Mouse (Mus musculus) mesoderm, embryonic 11.5 days (tissue): ENCODE measurements around the gene Copg2.
"Not testable (repeated sequence)": the region's sequence is repeated elsewhere in the genome, so short reads cannot be mapped to it uniquely, and the experiment has no call there.

Experiments
- DNase-seq: peaks from one replicate; pipeline ENCODE4 v3.0.0-alpha.2; 2012; ENCODE audit warnings: low read depth, low spot score

Copg2 gene

DNA sequence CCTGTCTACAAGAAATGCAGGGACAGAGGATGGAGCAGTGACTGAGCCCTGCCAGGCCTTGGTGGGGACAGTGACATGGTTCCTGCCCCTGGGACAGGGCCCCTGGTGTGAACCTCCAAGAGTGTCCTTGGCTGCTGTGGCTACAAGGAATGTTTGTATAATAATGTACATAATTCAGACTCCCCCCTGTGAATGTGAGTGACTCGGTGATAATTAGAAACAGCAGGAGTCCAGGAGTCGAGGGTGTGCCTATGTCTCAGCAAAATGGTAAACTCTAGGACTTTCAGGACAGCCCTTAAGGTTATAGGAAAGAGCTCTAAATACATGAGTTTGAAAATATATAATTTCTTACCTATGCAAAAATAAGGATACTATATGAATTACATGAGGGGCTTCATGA, 64.4 kb downstream of the Copg2 start:
- peak; percentile 4 for DNase-seq

DNA sequence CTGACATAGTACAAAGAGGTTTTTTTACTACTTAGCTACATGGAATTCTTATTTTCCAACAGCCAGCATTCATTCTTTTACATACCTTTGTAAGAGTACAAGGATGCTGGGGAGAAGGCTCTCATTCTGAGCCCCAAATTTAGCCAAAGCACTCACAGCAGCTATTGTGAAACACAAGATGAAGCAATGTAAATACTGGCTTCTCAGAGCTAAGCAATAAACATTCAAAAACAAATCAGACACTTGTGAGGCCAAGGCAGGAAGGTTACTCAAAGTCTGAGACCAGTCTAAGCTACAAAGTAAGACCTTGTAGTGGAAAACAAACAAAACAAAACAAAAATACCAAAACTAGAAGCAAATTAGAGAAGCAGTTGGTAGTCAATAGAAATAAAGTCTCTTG, 83.0 kb downstream of the Copg2 start:
- DNase-seq = no peak

DNA sequence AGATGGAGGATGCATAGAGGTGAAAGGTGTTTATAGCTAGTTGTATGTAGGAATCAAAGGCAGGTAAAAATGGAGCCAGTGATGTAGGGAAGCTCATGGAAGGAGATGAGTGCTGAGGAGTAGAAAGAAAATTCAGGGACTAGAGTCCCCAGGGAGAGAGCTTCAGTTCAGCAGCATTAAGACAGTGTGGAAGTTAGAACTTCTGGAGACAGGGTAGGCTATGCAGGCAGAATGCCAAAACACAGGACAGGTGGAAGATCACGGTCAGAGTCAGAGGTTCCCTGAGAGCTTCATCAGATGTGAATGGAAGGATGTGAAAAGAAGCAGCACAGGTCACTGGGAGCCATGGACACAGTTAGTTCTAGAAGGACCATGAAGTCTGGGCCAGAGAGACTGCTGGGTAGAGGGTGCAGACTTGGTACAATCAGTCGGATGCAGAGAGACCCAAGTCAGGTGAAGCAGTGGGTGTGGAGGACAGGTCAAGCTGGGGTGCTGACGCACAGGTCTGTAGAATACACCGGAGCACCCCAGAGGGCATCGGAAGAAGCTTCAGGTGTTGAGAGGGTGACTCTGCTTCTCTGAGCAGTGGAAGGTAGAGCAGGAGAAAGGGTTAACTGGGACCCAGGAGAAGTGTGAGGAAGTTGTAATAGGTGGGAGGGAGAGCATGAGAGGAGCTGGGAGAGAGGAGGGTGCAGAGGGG, 91.4 kb downstream of the Copg2 start:
- no peak for DNase-seq

DNA sequence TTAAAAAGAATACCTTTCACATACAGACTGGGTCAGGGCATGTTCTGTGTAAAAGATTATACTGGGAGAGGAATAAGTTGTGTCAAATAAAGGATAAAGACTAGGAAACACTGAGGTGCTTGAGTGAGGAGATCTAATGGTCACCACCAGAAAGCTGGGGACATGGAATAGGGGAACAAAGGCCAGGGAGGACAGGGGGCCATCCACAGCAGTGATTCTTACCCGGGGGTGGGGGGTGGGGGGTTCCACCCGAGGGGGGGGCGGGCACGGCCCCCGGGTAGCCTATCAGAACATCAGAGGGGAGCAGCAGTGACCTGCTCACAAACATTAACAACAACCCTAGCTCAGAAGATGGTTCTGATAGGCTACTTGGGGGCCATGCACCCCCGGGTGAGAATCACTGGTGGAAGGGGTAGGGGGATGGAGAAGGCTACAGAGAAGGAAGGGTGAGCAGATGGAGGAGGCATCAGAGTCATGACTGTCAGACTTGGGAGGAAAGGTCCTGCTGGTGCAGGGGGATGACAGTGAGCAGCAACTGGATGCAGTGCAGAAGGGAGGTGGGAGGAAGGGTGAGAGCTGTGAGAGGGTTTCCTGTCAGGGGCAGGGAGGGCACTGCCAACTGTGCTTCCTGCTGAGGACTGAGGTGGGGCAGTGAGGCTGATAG, 92.1 kb downstream of the Copg2 start:
- peak; percentile 19 for DNase-seq

DNA sequence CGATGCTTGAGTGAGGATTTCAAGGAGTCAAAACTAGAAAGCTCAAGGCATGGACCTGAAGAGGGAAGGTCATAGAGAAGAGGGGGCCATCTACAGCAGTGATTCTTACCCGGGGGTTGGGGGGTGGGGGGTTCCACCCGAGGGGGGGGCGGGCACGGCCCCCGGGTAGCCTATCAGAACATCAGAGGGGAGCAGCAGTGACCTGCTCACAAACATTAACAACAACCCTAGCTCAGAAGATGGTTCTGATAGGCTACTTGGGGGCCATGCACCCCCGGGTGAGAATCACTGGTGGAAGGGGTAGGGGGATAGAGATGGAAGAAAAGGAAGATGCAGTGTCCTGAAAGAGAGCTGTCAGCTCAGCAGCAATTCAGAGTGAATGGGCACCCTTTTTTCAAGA, 93.7 kb downstream of the Copg2 start:
- not testable (repeated sequence) for DNase-seq

DNA sequence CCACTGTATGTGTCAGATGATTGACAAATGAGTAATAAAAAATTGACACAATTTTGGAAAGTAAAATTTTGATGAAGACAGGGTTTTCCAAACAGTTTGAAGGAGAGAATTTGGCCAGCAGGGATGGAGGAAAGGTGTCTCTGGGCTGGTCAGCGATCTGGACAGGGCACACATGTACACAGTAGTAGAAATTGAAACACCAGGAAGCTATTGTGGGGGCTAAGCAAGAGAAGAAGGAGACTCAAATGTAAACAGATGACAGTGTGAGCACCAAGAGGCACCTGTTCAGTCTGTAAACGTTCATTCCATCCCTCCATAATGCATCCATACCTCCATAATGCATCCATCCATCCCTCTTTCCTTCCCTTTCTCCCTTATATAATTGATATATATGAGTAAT, 145.4 kb downstream of the Copg2 start:
- no peak for DNase-seq

DNA sequence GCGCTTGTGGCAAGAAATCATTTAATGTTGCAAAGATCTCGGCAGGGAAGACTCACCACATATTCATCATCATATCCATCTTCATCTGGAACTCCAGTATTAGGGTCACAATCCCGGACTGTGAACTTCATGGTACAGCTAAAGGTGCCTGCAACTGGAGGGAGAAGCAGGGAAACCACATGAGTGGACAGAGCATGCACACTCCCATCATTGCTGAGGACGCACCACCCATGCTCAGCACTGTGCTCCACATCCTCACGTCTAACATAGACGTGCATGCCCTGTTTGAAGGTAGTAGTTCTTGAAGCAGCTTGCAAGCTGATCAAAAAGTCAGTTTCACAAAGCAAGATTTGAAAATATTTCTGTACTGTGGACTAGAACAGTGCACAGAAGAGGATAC, 146.1 kb downstream of the Copg2 start:
- no peak for DNase-seq

DNA sequence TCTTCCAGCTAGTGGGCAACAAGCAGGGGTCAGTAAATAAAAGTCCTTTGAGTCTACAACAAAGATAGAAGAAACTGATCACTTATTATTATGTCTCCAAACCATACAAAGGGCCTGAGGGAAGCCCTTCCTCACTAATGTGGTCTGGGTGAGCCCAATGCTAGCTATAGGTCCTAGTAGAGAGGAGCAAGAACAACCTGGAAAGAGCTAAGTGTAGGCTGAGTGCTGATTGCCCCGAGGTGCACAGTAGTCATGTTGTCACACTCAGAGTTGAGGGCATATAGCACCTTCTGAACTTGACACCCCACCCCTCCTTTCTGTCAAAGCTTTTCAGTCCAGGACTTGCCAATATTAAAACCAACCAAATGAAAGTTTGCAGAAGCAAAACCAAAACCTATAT, 146.7 kb downstream of the Copg2 start:
- DNase-seq = no peak

DNA sequence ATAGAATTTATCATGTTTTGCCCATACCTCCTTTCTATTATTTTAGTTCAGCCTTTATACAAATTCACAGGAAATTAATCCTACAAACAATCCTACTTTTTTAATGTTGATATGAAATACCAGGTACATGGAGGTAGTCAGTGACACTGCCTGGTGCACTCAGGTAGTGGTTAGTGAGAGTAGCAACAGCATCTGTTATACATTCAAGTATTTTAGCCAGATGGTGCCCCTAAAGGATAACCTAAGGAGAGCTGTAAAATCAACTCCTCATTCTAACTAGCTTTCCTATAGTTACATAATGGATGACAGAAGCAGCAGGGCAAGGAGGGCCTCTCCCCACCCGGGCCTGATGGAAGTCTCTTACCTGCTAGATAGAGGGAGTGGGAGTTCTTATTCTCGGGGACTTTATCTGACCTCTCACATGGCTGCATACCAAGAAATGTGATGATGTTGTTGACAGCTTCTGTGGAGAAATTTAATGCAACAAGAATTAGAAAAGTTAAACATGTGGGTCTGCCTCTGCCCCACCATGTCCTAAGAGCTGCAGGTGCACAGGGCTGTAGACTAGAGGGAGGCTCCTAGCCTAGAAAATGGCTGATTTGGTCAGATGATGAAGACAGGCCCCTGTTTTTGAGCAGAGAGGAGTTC, 147.4 kb downstream of the Copg2 start:
- no peak for DNase-seq

DNA sequence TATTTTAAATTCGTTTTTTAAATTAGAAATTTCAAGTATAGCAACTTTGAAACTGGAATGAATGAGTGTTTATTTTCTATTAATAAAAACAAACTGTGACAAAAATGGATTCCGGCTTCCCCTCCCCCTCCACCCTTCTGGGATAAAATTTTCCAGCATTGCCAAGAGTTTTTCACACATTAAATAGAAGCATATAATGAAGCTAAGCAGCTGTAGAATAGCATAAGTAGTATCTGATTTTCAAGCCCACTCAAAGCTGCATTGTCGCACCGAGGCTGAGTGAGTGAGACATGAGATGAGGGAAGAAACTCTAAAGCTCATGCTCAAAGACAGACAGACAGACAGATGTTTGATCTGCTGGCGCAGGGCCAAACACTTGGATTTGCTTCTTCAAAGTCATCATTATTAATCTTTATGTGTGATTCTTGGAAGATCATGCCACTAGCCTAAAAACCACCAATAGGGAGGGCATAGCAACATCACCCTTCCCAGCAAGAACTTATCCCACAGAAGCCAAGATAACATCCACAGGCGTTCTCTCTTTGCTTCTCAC, 148.2 kb downstream of the Copg2 start:
- DNase-seq = no peak

DNA sequence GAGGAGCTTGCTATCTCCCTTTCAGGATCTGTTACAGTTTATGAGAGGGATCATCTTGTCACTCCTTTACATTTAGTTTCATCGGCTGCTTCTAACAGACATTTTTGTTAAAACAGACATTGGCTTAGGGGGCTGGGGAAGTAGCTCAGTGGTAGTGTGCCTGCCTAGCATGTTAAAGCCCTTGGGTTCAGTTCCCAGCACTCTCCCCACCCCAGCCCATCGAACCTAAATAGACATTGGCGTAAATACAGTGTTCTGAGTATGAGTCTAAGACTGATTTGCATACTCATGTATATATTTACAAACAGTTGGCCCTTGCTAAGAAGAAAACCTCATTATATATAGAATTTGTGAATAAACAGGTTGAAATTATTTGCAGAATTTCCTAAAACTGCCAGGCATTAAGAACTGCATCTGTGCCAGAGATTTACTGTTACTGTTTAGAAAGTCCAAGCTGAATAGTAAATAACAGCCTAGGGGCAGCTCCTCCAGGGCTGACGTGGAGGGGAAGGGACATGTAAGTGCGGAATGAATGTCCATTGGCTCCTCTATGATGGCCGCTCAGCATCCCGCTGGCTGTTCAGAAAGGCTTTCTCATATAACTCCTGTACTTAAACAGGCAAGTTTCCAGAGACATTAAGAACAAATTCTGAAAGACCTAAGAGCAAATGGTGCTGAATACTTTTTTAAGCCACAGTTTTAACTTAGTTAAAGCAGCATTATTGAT, 148.8 kb downstream of the Copg2 start:
- DNase-seq = no peak

DNA sequence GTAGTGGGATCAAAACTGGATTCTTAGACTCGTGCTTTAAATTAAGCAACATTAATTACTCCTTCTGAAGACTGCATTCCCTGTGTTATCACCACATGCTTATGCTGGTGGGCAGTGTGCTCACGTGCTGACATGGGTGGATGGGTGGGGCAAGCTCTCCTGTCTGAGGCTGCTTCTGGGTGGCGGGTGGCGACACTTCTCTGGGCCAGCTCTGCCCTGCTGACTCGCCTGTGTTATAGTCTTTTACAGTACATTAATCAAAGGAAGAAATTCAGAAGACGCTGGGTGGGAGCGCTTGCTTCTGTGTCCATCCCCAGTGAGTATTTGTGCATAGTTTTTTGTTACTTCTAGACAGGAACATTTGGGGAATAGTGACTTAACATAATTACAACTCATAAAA, 151.0 kb downstream of the Copg2 start:
- no peak for DNase-seq

DNA sequence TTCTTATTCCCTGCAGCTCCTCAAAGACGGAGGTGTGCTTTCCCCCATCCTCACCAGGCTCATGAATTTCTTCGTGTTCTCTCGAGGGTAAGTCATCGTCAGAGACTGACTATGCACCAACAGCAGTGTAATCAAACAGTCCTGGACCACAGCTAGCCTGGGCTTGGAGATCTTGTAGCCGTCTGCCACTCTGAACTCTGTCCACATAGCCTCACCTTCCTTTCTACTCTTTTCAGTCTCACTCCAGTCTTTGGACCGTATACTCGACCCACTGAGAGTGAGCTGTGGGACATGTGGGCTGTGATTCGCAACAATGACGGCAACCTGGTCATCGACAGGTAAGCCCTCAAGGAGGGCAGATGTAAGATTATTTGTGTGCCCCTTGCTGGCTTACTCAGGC, 151.7 kb downstream of the Copg2 start:
- DNase-seq = no peak

DNA sequence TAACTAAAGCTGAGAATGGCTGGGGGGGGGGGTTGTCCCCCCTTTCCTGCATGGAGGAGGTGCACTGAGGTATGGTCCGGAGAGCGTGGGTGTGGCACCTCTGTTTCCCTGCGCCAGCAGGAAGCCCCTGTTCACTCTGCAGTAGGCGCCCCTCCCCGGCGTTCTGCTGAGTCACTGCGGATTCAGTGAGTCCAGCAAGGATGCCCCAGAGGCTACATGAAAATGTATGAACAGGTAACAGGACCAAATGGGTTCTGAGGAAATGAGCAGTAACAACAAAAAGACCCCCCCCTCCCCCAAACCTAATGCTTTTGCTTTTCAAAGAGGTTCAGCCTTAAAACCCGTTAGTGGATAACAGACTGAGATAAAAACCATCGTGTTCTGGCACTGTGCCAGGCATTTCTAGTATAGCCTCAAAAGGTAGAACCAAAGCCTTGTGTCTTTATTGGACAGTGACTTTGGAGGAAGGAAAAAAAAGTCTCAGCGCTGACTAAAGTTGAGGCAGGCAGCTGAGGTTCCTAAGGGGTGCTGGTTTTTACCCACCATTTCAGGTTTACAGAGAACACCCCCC, 157.3 kb downstream of the Copg2 start:
- no peak for DNase-seq

DNA sequence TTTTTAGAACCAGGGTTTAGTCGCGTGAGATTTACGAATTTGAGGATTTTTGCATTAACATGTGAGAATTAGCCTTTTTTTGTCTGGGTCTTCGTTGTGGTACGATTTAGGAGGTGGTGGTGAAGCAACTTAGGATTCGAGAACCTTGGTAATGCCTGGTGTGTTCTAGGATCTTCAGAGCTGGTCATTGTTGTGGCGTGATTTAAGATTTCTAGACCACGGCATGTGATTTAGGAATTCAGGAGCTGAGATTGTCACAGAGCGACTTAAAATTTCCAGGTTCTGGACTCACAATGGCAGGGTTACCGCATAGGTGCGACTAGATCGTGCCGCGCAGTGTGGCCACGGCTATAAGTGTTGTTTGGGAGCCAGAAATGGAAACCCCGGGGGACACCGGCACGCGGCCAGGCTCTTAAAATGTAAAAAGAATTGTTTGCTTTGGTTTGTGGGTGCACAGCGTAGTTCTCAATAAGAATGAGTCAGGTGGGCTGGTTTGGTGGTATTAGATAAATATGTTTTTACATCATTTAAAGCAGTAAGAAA, 158.1 kb downstream of the Copg2 start:
- no peak for DNase-seq

DNA sequence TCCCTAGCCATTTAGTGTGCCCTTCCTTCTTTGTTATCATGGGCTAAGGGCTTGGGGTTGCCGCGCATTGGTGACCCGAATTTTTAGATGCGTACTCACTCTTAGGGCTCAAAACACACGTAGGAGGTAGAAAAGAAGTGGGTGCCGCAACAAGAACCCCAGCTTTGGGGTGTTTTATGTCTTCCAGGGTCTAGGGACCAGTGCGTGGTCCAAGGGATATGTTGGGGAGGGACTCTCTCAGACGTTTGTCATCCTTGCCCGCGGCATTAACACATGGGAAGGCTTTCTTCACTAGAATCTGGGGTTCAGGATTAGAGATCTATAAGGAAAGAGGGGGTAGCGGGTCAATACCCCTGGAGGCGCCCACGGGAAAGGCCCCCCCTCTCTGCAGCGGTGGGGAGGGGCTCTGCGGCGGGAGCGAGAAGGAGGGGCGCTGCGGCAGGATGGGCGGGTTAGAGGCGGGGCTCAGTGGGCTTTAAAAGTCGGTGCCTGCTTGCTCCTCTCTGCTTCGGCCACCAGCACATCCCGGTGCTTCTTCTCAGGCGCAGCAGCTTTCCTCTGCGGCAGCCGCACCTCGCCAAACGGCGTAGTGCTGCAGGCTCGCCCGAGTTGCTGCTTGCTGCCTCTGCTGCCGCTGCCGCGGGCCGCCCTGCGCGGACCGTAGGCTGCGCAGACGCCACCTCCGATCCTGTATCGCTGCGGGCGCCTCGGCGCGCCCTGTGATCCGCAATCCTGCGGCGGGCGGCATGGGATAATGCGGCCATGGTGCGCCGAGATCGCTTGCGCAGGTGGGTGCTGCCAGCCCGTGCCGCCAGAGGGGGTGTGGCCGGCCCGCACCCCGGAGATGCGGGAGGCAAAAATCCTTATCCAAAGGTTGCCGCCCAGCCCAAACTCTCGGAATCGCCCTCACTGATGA, 158.8 kb downstream of the Copg2 start:
- DNase-seq = peak; percentile 82

DNA sequence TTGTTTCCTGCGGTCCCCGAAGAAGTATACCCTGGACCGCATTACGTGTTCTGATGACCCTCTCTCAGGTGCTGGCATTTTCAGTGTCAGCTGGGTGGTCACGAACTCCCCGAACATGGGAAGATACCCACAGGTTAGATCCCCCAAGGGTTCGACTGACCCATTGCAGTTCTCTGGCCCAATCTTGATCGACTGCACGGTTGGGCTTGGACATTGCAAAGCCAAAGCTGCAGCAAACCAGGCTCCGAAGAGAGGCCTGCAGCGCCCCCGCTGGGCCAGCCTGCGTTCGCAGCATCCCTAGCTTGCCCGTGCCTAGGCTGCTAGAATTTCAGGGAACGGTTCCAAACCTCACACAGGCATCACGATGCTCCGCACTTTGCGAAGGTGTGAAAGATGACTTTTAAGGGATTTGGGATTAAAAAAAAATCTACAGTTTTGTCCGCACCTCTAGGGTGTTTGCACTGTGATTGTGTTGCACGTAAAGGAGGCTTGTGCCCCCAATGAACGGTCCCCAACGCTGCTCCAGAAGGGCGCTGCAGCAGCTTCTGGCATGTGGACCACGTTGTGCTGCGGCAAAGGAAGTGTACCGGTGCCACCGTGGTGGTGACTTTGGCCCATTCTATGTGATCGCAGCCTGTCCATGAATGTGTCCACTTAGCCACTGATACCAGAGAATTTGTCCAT, 159.6 kb downstream of the Copg2 start:
- peak; percentile 87 for DNase-seq

DNA sequence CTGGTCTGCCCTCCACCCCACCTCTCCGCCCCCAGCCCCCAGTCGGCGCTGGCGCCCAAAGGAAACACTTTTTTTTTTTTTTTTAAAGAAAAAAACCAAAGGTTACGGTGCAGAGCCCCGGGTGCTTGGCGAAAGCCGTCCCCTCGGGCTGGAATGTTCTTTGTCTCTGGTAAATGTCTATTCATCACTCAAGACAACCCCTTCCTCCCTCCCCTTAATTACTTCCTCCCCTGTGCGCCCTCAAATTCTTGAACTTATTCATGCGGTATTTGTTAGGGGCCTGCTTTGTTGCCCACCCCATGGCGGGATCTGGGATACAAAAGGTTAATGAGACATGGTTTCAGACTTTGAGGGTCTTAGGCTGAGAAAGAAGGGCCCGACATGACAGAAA, 160.2 kb downstream of the Copg2 start:
- DNase-seq = peak; percentile 83

DNA sequence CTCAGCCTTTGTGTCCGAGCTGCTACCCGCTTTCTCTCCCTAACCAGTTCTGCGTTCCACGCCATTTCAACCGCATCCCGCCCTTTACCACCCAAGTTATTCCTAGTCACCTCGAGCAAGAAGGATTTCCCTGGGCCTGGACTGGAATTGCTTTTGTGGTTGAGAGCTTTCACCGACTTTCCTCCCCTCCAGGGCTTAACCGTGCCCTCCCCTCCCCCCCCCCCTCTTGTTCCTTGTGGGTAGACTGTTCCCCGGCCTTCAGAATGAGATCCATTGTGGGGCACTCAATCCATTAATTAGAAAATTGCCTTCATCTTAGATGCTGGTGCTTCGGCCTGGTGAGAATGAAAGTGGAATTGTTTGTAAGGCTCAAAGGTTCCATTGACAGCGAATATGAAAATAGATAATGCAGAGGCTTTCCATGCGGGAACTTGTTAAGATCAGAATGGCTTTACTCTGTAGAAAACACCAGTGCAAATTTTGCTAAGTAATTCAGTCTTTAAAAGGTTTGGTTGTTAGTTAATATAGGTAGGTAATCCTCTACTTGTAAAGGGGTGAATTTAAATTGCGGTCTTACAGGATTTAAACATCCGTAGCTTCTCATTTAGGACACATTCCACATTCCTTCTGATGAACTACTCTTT, 160.7 kb downstream of the Copg2 start:
- no peak for DNase-seq
